Mouse (Mus musculus) cerebellum, postnatal 4 days (tissue): ENCODE results near the gene Armc7.
"Not testable (repeated sequence)": the region's sequence is repeated elsewhere in the genome, so short reads cannot be mapped to it uniquely, and the experiment has no call there.

Experiments
- DNase-seq, 2 experiments: peaks; one replicate each; pipeline ENCODE4 v3.0.0; 2022; ENCODE audit warnings: low spot score in 2 of 2, mixed read lengths in 1 of 2

Gene Armc7

GRCm38 (mm10) chr11:115455619-115456018, 19.8 kb upstream of the Armc7 start:
- DNase-seq, result no peak

- no peak for DNase-seq
Observed at GRCm38 (mm10) chr11:115456182-115456581, 19.3 kb upstream of the Armc7 start.

DNA sequence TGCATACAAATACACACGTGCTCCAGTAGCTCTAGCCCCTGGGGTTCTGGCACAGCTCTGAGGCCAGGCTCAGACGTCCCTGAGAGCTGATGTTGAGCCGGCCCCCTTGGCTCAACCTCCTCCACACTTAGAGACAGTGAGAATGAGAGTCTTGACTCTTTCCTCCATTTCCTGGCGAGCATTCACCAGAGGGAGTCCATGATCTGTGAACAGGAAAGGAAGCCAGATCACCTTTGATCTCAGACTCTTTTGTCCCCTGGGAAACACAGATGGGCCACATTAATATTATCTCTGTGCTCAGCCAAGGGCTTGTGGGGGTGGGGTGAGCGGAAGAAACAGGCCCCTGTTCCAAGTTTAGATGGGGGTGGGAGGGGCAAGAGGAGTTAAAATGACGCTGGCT, 18.1 kb upstream of the Armc7 start:
- DNase-seq, result no peak

DNA sequence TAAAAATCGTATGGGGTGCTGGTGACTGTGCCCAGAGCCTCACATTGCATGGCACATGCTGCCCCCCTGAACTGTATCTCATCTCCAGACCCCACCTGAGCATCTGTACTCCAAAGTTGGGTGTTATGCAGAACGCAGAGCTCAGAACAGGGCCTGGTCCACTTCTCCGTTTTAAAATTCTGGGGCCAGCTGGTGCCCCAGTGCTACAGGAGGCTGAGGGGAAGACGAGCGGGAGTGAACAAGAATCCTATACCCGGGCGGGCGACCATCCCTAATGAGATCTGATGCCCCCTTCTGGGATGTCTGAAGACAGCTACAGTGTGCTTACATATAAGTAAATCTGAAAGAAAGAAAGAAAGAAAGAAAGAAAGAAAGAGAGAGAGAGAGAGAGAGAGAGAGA, 14.5 kb upstream of the Armc7 start:
- no peak for DNase-seq

GRCm38 (mm10) chr11:115461846-115462242, 13.6 kb upstream of the Armc7 start:
- no peak for DNase-seq

- DNase-seq, result no peak
Observed at GRCm38 (mm10) chr11:115462243-115462891, 13.1 kb upstream of the Armc7 start, which contains the start of gene Slc16a5. Slc16a5 (plus strand) TSS chr11:115462474.

- no peak for DNase-seq
Observed at GRCm38 (mm10) chr11:115463397-115463796, 12.1 kb upstream of the Armc7 start.

- DNase-seq, result no peak
Observed at GRCm38 (mm10) chr11:115464851-115465250, 10.6 kb upstream of the Armc7 start.

DNA sequence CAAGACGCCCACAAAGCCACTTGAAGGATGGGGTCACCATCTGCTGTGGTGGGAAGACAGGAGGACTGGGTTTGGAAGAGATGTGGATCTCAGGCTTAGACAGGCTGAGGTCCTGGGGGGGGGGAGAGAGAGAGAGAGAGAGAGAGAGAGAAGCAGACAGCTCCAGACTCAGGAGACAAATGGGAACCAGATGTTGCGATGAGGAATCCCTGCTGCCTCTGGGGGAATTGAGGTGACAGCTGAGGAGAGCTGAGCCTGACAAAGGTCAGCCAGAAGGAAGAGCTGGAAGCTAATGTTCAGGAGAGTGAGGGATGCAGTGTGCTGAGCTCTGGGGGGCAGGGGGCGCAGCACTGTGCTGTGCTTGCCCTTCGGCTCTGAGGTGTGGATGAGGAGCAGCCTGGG, 8.2 kb upstream of the Armc7 start:
- DNase-seq, result no peak

- DNase-seq, result no peak
Observed at GRCm38 (mm10) chr11:115472183-115472582, 3.3 kb upstream of the Armc7 start.

DNA sequence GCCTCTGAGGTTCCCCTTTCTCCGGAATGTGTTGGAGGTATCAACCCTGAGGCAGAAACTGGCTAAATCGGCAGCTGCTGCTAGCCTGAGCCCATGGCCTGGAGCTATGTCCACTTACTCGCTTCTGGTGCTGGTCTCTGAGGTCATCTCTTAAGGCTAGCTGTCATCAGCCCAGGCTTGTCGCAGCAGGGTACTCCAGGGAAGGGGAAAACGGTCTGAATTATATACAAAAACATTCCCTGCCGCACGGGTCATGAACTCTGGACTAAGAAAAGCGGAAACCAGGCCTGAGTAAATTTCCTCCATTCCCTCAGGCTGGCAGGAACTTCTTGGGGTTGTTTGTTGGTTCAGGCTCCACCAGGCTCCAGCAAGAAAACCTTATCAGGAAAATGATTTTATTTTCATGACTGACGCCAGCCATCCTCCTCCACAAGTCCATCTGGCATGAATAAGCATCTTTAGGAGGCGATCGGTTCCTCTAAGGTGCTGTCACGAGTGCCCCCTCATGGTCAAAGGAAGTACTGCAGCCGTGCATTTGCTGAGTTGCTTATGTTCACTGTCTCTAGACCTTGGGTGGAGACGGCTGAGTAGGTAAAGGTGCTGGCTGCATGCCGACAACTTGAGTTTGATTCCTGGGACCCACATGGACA, 1.7 kb upstream of the Armc7 start:
- peak; percentile 96 to 97 for DNase-seq

DNA sequence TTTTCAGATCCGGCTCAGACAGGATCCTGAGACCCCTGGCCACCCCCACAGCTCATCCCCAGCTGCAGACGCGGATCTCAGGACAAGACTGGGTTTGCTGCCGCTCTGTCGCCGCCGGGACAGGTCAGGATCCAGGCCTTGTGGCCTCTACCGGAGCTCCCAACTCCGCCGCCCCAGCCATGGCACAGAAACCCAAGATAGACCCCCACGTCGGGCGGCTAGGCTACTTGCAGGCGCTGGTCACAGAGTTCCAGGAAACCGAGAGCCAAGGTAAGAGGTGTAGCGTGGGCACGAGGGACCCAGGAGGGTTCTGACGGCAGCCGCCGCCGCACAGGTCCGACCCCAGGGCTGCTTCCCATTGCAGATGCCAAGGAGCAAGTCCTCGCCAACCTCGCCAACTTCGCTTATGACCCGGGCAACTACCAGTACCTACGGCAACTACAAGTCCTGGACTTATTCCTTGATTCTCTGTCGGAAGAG, 331 bp downstream of the Armc7 start:
- DNase-seq, result no peak

DNA sequence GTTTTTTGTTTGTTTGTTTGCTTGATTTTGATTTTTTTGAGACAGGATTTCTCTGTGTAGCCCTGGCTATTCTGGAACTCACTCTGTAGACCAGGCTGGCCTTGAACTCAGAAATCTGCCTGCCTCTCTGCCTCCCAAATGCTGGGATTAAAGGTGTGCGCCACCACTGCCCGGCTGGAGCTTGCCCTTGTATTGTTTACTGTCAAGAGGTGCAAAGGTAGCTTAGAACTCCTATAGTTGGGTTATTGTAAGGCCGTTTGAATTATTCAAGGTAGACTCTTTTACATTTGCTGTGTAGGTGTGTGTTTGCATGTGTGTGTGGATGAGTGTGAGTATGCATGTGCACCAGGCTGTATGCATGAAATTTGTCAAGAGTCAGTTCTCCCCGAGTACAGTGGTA, 1.2 kb downstream of the Armc7 start:
- DNase-seq, result not testable (repeated sequence)

GRCm38 (mm10) chr11:115477388-115477787, 1.9 kb downstream of the Armc7 start:
- DNase-seq, result not testable (repeated sequence)

DNA sequence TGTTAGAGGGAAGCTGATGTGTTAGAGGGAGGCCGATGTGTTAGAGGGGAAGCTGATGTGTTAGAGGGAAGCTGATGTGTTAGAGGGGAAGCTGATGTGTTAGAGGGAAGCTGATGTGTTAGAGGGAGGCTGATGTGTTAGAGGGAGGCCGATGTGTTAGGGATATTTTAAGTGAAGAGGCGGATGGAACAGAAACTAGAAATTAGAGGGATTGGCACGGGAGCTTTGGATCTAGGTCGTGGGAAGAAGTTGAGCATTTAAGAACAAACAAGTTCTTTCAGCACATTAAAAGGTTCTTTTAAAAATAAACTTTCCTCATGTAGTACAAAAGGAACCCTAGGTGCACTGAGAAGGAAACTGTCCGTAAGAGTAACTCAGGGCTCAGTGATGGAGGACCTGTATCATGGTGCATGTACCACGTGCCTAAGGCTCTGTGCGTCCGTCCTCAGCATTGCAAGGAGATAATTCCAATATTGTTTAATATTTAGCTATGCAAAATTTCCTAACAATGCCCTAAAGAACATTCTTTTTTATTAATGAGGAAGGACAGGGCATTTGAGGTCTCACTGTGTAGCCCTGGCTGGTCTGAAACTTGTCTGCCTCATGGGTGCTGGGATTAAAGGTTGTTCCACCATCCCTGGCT, 3.0 kb downstream of the Armc7 start:
- DNase-seq, result no peak

- no peak for DNase-seq
Observed at GRCm38 (mm10) chr11:115481553-115482259, 6.2 kb downstream of the Armc7 start.

DNA sequence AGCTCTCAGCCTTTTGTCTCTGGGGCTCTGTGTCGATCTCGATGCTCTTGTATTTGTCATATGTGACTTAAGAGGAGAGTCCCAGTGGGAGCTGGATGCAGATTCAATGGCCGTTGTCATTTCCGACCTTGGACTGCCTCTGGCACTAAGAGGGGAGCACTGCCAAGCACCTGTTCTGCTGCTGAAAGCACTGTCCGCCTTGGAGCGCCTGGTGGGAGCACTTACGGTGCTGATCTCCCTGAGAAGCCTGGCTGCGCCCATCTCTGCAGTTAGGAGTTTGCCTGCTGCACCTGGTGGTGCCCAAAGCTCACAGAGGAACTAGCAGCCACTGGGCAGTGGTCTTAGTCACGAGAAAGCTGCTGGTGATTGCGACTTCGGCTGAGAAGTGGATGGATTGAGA, 7.8 kb downstream of the Armc7 start:
- DNase-seq, result no peak

DNA sequence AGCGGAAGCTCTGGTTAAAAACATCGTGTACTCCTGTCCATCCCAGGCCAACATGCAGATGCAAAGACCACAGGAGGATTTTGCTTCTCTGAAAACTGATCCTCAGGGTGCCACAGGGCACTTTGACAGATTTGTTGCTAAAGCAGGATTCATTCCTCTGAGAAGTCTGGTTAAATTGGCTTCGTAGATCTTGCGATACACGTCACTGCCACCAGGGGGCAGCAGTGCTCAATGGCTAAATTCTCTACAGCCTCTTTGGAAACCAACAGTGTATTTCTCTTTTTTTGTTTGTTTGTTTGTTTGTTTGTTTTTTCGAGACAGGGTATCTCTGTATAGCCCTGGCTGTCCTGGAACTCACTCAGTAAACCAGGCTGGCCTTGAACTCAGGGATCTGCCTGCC, 8.3 kb downstream of the Armc7 start:
- DNase-seq, result peak; percentile 83

- DNase-seq, result no peak
Observed at GRCm38 (mm10) chr11:115485155-115485554, 9.7 kb downstream of the Armc7 start.

DNA sequence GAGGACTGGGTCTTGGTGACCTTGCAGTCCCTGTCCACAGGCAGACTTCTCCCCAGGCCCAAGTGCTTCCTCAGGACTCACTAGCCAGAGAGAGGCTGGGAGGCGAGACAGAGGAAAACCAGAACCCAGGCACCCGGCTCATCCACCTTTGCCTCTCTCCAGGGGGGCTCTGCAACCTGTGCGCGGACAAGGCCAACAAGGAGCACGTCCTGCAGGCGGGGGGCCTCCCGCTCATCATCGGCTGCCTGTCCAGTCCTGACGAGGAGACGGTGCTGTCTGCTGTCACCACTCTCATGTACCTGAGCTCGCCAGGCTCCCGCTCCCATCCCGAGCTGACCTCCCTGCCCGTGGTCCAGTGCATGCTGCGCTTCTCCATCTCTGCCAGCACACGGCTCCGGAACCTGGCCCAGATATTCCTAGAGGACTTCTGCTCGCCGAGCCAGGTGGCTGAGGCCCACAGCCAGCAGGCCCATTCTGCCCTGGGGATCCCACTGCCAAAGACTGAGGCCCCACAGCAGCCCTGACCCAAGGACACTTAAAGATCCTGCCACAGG, 13.2 kb downstream of the Armc7 start:
- no peak for DNase-seq

GRCm38 (mm10) chr11:115490441-115491355, 15.2 kb downstream of the Armc7 start:
- DNase-seq, result no peak
